Mouse (Mus musculus) ES-Bruce4 (cell line): Measurements from ENCODE around the gene Wdr18.

ENCODE experiments used
- CTCF ChIP-seq: IDR thresholded peaks from one replicate; pipeline ENCODE4 v1.8.1; 2011; ENCODE audit warnings: low read depth, low read length
- POLR2A ChIP-seq: IDR thresholded peaks from one replicate; pipeline ENCODE4 v1.8.1; 2011; ENCODE audit warnings: low read length; ENCODE audit not compliant: insufficient read depth

GRCm38 (mm10) chr10:79979401-79980155, 19.6 kb downstream of the Wdr18 start:
- no peak for TF ChIP-seq CTCF
- TF ChIP-seq POLR2A = no peak
